Mouse (Mus musculus) heart, postnatal 0 days (tissue): ENCODE measurements around the gene Ncdn. TPM values are rescaled to one million over a fixed set of nuclear protein-coding genes. Genes with fewer than 3 reads are reported as not detected.

Source experiments
- ATAC-seq: fragments of 200-750 bp; cut with Nextera tagmentation; 2 replicates; pipeline ENCODE4 v1.8.0; 2017; ENCODE audit warnings: low read depth, moderate number of reproducible peaks, moderate library complexity; ENCODE audit not compliant: insufficient read depth
- DNase-seq: peaks from one replicate; pipeline ENCODE4 v3.0.0-alpha.2; 2016; ENCODE audit warnings: low spot score
- H3K27ac ChIP-seq: fragments of 300-500 bp; sonication (generic); 2 replicates; pipeline ENCODE4 v1.5.1; 2014; ENCODE audit warnings: low read depth, mild to moderate bottlenecking
- H3K27me3 ChIP-seq: fragments of 300-500 bp; sonication (generic); 2 replicates; pipeline ENCODE4 v1.6.1; 2014; ENCODE audit warnings: low read length, mixed read lengths; ENCODE audit not compliant: control insufficient read depth, insufficient read depth
- H3K36me3 ChIP-seq: fragments of 300-500 bp; sonication (generic); replicated peaks from 2 replicates; pipeline ENCODE4 v1.6.1; 2014; ENCODE audit warnings: low read length, mixed read lengths; ENCODE audit not compliant: control insufficient read depth, insufficient read depth
- H3K4me1 ChIP-seq: fragments of 300-500 bp; sonication (generic); 2 replicates; pipeline ENCODE4 v1.6.1; 2014; ENCODE audit warnings: antibody characterized with exemption; ENCODE audit not compliant: control insufficient read depth, insufficient read depth
- H3K4me2 ChIP-seq: fragments of 300-500 bp; sonication (generic); 2 replicates; pipeline ENCODE4 v1.6.1; 2014; ENCODE audit warnings: low read depth, mild to moderate bottlenecking, low read length, moderate library complexity
- H3K4me3 ChIP-seq: fragments of 300-500 bp; sonication (generic); 2 replicates; pipeline ENCODE4 v1.5.1; 2014; ENCODE audit warnings: low read depth, low read length
- H3K9ac ChIP-seq: fragments of 300-500 bp; sonication (generic); replicated peaks from 2 replicates; pipeline ENCODE4 v1.6.1; 2014; ENCODE audit warnings: low read depth, low read length, mixed read lengths
- H3K9me3 ChIP-seq: fragments of 300-500 bp; sonication (generic); replicated peaks from 2 replicates; pipeline ENCODE4 v1.6.1; 2016; ENCODE audit warnings: low read length; ENCODE audit not compliant: control insufficient read depth
- CTCF ChIP-seq: IDR thresholded peaks from 2 replicates; pipeline ENCODE4 v1.5.1; 2016; ENCODE audit warnings: antibody characterized with exemption, control low read depth, low read depth
- EP300 ChIP-seq: IDR thresholded peaks from 2 replicates; pipeline ENCODE4 v1.6.1; 2016; ENCODE audit warnings: antibody characterized with exemption, low read depth
- WGBS: fragments of 180-500 bp; shearing (Covaris S2); extraction: QIAGEN DNeasy Blood & Tissue Kit; methylation state at CpG from one replicate; pipeline ENCODE4 v1.1.7; 2014; 5-methylcytosine and 5-hydroxymethylcytosine counted together
- polyA plus RNA-seq: library from polyadenylated mRNA; unstranded; fragments of >200 nt; fragmentation: Nextera tagmentation; extraction: Ambion mirVana; gene quantifications from 2 replicates; pipeline ENCODE4 v1.2.1, GENCODE M21; 2015
- total RNA-seq: library from RNA; depleted of rRNA; stranded (reverse); fragments of >200 nt; gene quantifications from 2 replicates; pipeline ENCODE4 v1.2.3, GENCODE M21; 2014; ENCODE audit warnings: low replicate concordance; rRNA removed

The Ncdn gene
- total and polyA plus RNA-seq, 2 experiments from 2014 or later = 11.0 to 36.2 TPM

DNA sequence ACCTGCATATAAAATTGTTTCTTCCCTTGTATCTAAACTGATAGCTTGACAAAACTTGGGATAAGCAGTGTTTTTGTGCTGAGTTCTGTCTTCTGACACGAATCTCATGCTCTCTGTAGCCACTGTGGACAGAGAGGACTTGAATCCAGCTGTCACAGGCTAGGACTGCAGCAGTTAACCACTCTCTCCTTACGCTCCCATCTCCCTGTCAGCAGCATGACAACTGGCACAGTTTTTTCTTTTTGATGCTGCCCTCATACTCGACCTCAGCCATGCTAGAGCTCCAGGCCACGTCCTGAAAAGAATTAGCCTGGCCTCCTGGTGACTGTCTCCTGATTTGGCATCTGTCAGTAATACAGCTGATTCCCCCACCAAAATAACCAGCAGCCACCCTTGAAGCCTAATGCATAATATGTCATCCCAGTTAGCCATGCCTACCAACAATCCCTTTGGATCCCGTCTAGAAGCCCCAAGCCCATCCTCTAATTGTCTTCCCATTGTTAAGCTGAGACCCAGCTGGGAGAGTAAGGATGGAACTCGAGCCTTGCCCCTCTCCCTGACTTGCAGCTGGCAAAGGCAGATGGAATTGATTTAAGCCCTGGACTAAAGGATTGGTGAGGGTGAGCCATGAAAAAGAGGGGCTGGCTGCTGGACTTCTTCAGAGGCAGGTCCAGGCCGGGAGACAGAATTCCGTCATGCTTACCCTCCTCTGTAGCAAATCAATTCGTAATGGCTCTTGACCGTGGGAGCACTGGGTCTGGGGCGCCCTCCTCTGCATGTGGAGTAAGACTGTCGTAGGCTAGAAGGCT, 46.4 kb downstream of the Ncdn start:
- Histone ChIP-seq H3K36me3 (peaks cover 79% of the 10 kb centered on the region), H3K4me1 (no peaks in the 10 kb centered on the region), H3K4me2 (no peak overlapping the region), H3K9me3 (no peaks in the 10 kb centered on the region), H3K4me3 (no peak overlapping the region), H3K27ac (no peak overlapping the region), H3K9ac (no peak overlapping the region), H3K27me3 (no peaks in the 10 kb centered on the region)
- WGBS = 82% methylated on average over 12 of the region's 12 CpGs
- no peak for DNase-seq
- ATAC-seq = no peak
- TF ChIP-seq EP300 (no peak), CTCF (no peak)

DNA sequence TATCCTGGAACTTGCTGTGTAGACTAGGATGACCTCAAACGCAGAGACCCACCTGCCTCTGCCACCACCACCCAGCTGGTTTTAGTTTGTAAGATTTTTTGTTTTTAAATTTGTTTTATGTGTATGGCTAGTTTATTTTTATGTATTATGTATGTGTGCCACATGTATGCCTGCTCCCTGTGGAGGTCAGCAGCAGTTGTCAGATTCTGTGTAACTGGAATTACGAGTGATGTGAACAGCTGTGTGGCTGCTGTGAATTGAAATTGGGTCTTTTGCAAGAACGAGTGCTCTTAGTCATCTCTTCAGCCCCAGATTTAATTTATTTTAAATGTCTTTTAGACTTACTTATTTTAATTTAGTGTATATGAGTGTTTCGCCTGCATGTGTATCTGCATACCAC, 56.3 kb downstream of the Ncdn start:
- Histone ChIP-seq H3K27ac (no peak overlapping the region), H3K36me3 (peaks cover 47% of the 10 kb centered on the region), H3K27me3 (no peaks in the 10 kb centered on the region), H3K9me3 (no peaks in the 10 kb centered on the region), H3K4me3 (no peak overlapping the region), H3K4me2 (no peak overlapping the region), H3K4me1 (no peaks in the 10 kb centered on the region), H3K9ac (no peak overlapping the region)
- no peak for ATAC-seq
- TF ChIP-seq EP300 (no peak), CTCF (no peak)
- 93% methylated on average over 4 of the region's 4 CpGs for WGBS
- no peak for DNase-seq

Other genes starting within 250 kb of the Ncdn start
- gene Ago4, start 220.0 kb downstream of the Ncdn start, total RNA-seq = 0.31 and 1.5 TPM in 2 replicates
- 0.92 and 0.93 TPM in 2 replicates for gene Ago4, start 220.0 kb downstream of the Ncdn start, polyA plus RNA-seq
- gene Clspn, start 196.5 kb downstream of the Ncdn start, total RNA-seq = 6.9 and 12.9 TPM in 2 replicates
- 6.0 and 7.0 TPM in 2 replicates for gene Clspn, start 196.5 kb downstream of the Ncdn start, polyA plus RNA-seq
- gene 5730409E04Rik, start 143.6 kb downstream of the Ncdn start, total RNA-seq = 3.4 and 5.8 TPM in 2 replicates
- 2.8 and 3.1 TPM in 2 replicates for gene 5730409E04Rik, start 143.6 kb downstream of the Ncdn start, polyA plus RNA-seq
- 232 and 263 TPM in 2 replicates for gene Psmb2, start 75.8 kb downstream of the Ncdn start, total RNA-seq
- 443 and 455 TPM in 2 replicates for gene Psmb2, start 75.8 kb downstream of the Ncdn start, polyA plus RNA-seq
- not detected in 2 replicates for gene Tfap2e, start 17.2 kb downstream of the Ncdn start, total RNA-seq
- gene Tfap2e, start 17.2 kb downstream of the Ncdn start, polyA plus RNA-seq = not detected in 2 replicates
- 50.6 and 69.0 TPM in 2 replicates for gene AU040320, start 106 bp upstream of the Ncdn start, total RNA-seq
- gene AU040320, start 106 bp upstream of the Ncdn start, polyA plus RNA-seq = 15.7 and 16.6 TPM in 2 replicates
- 8.4 and 40.9 TPM in 2 replicates for gene Zmym4, start 214.7 kb upstream of the Ncdn start, total RNA-seq
- 7.9 and 9.4 TPM in 2 replicates for gene Zmym4, start 214.7 kb upstream of the Ncdn start, polyA plus RNA-seq